Mouse (Mus musculus) cortical plate, adult 2 months (tissue): ENCODE results near the gene Olfr1279. TPM values are rescaled to one million over a fixed set of nuclear protein-coding genes. Genes with fewer than 3 reads are reported as not detected.
"Not testable (repeated sequence)": the region's sequence is repeated elsewhere in the genome, so short reads cannot be mapped to it uniquely, and the experiment has no call there.

ENCODE experiments used
- H3K27ac ChIP-seq: fragments of 200-500 bp; 2 replicates; pipeline ENCODE4 v1.5.1; 2012; ENCODE audit warnings: low read length, control low read depth, inconsistent platforms; ENCODE audit not compliant: insufficient read depth
- H3K4me1 ChIP-seq: fragments of 200-500 bp; 2 replicates; pipeline ENCODE4 v1.6.1; 2011; ENCODE audit warnings: low read length; ENCODE audit not compliant: control insufficient read depth, insufficient read depth
- H3K4me3 ChIP-seq: fragments of 200-500 bp; 2 replicates; pipeline ENCODE4 v1.5.1; 2011; ENCODE audit warnings: mild to moderate bottlenecking, low read length, control low read depth; ENCODE audit not compliant: insufficient read depth
- CTCF ChIP-seq: fragments of 200-500 bp; IDR thresholded peaks from 2 replicates; pipeline ENCODE4 v1.5.1; 2011; ENCODE audit warnings: mild to moderate bottlenecking, control low read depth, low read length; ENCODE audit not compliant: insufficient read depth; ENCODE audit errors: extremely low read depth
- POLR2A ChIP-seq: fragments of 200-500 bp; IDR thresholded peaks from 2 replicates; pipeline ENCODE4 v1.6.1; 2011; ENCODE audit warnings: mild to moderate bottlenecking, low read length, control low read depth; ENCODE audit not compliant: insufficient read depth; ENCODE audit errors: extremely low read depth
- polyA plus RNA-seq: library from polyadenylated mRNA; depleted of rRNA; stranded (reverse); fragments of >200 nt; gene quantifications from 2 replicates; pipeline ENCODE4 v1.2.3, GENCODE M21; 2012; rRNA removed

Gene Olfr1279
- not detected in 2 replicates for polyA plus RNA-seq

DNA sequence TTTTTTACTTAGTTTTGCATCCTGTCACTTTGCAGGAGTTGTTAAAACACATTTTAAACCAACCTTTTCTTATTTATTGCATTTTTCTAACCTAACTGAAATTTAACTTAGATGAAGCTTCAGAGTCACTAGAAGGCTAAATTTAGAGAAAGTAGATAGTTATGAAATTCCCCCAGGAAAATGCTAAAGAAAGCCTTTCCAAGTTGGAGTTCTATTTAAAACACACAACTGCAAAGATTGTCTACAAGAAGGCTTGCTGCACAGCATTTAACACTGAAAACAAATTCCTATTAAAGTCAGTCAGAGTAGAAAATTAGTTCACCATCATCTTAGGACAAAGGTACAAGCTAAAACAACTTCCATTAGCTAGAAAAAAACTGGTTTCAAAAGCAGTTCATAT lies at the start of gene Olfr1279:
Olfr1279 (plus strand) TSS at position 262 of the 400 bp plus-strand sequence.
- Histone ChIP-seq H3K4me1 (no peaks in the 10 kb centered on the region), H3K4me3 (no peak within 1 kb of the TSS), H3K27ac (no peak within 1 kb of the TSS)
- TF ChIP-seq POLR2A (no peak), CTCF (no peak)

DNA sequence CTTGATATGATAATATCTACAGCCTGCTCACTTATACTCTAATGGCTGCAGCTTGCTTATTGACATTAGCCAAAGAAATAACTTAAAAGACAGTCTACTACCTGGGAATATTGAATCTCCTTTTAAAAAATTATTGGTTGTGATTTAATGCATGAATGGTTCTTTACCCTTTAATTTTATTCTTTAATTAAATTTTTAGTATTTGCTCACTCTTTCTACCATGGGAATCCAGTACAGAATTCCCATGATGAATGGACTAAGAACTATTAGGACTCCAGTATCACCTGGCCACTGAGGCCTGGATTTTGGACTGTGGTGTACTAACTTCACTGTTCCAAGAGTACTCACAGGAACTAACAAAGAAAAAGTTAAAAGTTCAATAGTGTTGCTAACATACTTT lies 46.2 kb upstream of the Olfr1279 start, which contains the start of gene Olfr1276:
Olfr1276 (plus strand) TSS at position 301 of the 400 bp plus-strand sequence.
- TF ChIP-seq POLR2A (no peak), CTCF (no peak)
- Histone ChIP-seq H3K4me1 (no peaks in the 10 kb centered on the region), H3K4me3 (no peak within 1 kb of the TSS), H3K27ac (no peak within 1 kb of the TSS)

GRCm38 (mm10) chr2:111274006-111274405 lies 26.4 kb upstream of the Olfr1279 start, which contains the start of gene Olfr1277:
Gene Olfr1277 (minus strand): TSS chr2:111274106.
- H3K27ac ChIP-seq = no peak within 1 kb of the TSS
- no peaks in the 10 kb centered on the region for H3K4me1 ChIP-seq
- no peak within 1 kb of the TSS for H3K4me3 ChIP-seq
- TF ChIP-seq CTCF (no peak), POLR2A (no peak)

GRCm38 (mm10) chr2:111289836-111290235 lies 10.6 kb upstream of the Olfr1279 start, which contains the start of gene Olfr1278:
Gene Olfr1278 (plus strand): TSS chr2:111290136.
- Histone ChIP-seq H3K4me1 (no peaks in the 10 kb centered on the region), H3K4me3 (no peak within 1 kb of the TSS), H3K27ac (no peak within 1 kb of the TSS)
- TF ChIP-seq CTCF = no peak
- no peak for TF ChIP-seq POLR2A

DNA sequence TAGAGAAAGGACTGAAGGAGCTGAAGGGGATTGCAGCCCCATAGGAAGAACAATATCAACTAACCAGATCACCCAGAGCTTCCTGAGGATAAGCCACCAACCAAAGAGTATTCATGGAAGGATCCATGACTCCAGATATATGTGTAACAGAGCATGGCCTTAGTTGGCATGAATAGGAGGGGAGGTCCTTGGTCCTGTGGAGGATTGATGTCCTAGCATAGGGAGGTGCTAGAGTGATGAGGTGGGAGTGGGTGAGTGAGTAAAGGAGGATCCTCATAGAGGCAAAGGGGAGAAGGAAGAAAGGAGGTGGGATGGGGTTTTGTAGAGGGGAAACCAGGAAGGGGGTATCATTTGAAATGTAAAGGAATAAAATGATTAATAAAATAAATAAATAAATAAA lies 1.9 kb upstream of the Olfr1279 start:
- no peak overlapping the region for H3K4me3 ChIP-seq
- H3K27ac ChIP-seq = no peak overlapping the region
- H3K4me1 ChIP-seq = no peaks in the 10 kb centered on the region
- TF ChIP-seq CTCF (no peak), POLR2A (no peak)

DNA sequence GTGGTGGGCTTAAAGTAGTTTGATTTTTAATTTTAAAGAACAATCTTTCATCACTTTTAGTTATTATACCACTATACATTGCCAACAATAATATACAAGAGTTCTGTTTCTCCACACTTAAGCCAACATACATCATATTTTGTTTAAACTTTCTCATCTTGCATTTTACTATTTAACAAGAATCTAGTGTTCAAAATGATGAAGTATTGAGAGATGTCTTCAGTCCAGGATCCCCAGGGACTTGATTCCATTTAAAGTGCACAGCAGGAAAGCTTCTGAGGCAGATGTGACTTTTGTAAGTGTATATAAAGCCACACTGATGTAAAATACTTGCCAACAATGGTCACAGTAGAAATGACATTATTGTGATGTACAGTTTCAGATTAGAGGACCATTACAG lies 13.3 kb downstream of the Olfr1279 start, which contains the start of gene Olfr1280:
Olfr1280 (plus strand) TSS at position 301 of the 400 bp plus-strand sequence.
- TF ChIP-seq POLR2A = no peak
- TF ChIP-seq CTCF = no peak
- H3K27ac ChIP-seq = no peak within 1 kb of the TSS
- no peaks in the 10 kb centered on the region for H3K4me1 ChIP-seq
- no peak within 1 kb of the TSS for H3K4me3 ChIP-seq

DNA sequence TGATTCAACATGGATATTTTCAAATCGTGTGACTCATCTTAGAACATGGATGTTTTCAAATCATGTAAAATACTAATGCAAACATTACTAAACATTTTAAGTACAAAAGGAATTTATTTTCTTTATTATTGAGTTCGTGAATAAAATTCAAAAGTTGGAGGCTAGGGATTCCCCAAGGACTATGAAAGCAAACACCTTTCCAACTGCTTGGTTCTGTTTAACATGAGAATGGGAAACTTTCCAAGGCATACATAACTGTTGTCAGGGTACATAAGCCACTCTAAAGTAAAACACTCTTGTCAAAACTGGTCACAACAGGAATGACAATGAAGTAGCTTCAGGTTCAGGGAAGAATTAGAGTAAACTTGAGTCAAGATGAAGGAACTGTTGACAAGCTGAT lies 25.8 kb downstream of the Olfr1279 start, which contains the start of gene Olfr1281:
Olfr1281 (plus strand) TSS at position 301 of the 400 bp plus-strand sequence.
- H3K27ac ChIP-seq = no peak within 1 kb of the TSS
- no peaks in the 10 kb centered on the region for H3K4me1 ChIP-seq
- no peak within 1 kb of the TSS for H3K4me3 ChIP-seq
- TF ChIP-seq CTCF = no peak
- TF ChIP-seq POLR2A = no peak

DNA sequence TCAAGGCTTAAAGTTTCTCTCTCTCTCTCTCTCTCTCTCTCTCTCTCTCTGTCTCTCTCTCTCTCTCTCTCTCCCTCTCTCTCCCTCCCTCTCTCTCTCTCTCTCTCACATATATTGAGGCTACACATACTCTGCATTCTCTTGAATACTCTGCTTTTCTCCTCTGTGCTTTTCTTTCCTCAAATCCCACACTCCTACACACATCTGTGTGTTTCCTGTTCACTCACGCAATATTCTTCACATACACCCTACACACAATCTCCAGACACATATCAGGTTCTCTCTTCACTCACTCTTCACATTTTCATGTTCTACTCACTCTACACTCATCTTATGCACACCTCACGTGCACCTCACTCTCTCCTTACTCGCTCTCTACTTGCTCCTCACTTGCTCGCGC lies 33.3 kb downstream of the Olfr1279 start:
- H3K27ac ChIP-seq, H3K4me1 ChIP-seq, H3K4me3 ChIP-seq: not testable (repeated sequence)

GRCm38 (mm10) chr2:111335976-111336375 lies 35.5 kb downstream of the Olfr1279 start, which contains the start of gene Olfr1282:
Gene Olfr1282 (minus strand): TSS chr2:111336076.
- H3K27ac ChIP-seq = no peak within 1 kb of the TSS
- TF ChIP-seq POLR2A (no peak), CTCF (no peak)
- H3K4me3 ChIP-seq = no peak within 1 kb of the TSS
- no peaks in the 10 kb centered on the region for H3K4me1 ChIP-seq

Other genes with a start within 250 kb of the Olfr1279 start
- not detected in 2 replicates for gene Gm13941, start 194.7 kb upstream of the Olfr1279 start, polyA plus RNA-seq
- not detected in 2 replicates for gene Gm15130, start 147.7 kb upstream of the Olfr1279 start, polyA plus RNA-seq
- not detected in 2 replicates for gene 4930430A15Rik, start 71.0 kb upstream of the Olfr1279 start, polyA plus RNA-seq
- gene Olfr1275, start 65.3 kb upstream of the Olfr1279 start, polyA plus RNA-seq = not detected in 2 replicates
- not detected in 2 replicates for gene Olfr1276, start 46.1 kb upstream of the Olfr1279 start, polyA plus RNA-seq
- gene Olfr1277, start 26.5 kb upstream of the Olfr1279 start, polyA plus RNA-seq = not detected in 2 replicates
- gene Olfr1278, start 10.5 kb upstream of the Olfr1279 start, polyA plus RNA-seq = not detected in 2 replicates
- not detected in 2 replicates for gene Olfr1280, start 13.4 kb downstream of the Olfr1279 start, polyA plus RNA-seq
- not detected in 2 replicates for gene Olfr1281, start 25.9 kb downstream of the Olfr1279 start, polyA plus RNA-seq
- not detected in 2 replicates for gene Olfr1282, start 35.4 kb downstream of the Olfr1279 start, polyA plus RNA-seq
- gene Olfr1283, start 66.2 kb downstream of the Olfr1279 start, polyA plus RNA-seq = not detected in 2 replicates
- not detected in 2 replicates for gene Olfr1284, start 74.9 kb downstream of the Olfr1279 start, polyA plus RNA-seq
- gene Olfr1286, start 122.5 kb downstream of the Olfr1279 start, polyA plus RNA-seq = not detected in 2 replicates
- gene Olfr1287, start 148.5 kb downstream of the Olfr1279 start, polyA plus RNA-seq = not detected in 2 replicates
- not detected in 2 replicates for gene Olfr1288, start 173.5 kb downstream of the Olfr1279 start, polyA plus RNA-seq
- gene Olfr1289, start 180.2 kb downstream of the Olfr1279 start, polyA plus RNA-seq = not detected in 2 replicates
- gene Olfr1290, start 193.2 kb downstream of the Olfr1279 start, polyA plus RNA-seq = not detected in 2 replicates
- gene Olfr1291-ps1, start 196.5 kb downstream of the Olfr1279 start, polyA plus RNA-seq = not detected in 2 replicates
- gene Olfr1293-ps, start 224.6 kb downstream of the Olfr1279 start, polyA plus RNA-seq = not detected in 2 replicates
- not detected in 2 replicates for gene Olfr1294, start 239.7 kb downstream of the Olfr1279 start, polyA plus RNA-seq